Comparison of ENCODE assay signal across 8 mouse cellular contexts in the genomic region with DNA sequence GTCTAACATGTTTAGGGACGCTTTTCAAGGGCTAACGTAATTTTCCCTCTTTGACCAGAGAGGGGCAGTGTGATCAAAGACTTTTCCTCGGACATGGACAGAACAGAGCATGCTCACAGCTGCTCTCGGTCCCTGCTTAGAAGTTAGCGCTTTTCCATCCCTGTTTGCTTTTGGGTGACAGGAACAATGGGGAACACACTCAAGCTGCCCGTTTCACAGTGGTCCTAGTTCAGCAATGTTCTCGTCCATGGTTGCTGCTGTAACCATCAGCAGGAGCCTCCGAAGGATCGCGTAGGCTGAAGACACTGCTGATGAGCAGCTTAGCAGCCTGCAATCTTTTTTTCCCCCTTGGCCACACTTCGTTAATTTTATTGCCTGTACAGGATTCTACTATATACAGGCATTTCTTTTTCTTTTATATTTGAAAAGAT.
DNase-seq lines count a peak whose midpoint lies in the region; ATAC-seq and TF ChIP-seq lines count a peak whose summit lies in the region.

No protein-coding gene starts in this region.

- H3K27me3 ChIP-seq in forebrain, embryonic 13.5 days: 0 out of 2 replicates have a peak, but pooled peaks cover 3% of the 10 kb centered on the region
- H3K27me3 ChIP-seq in liver, embryonic 14.5 days (ENCODE audit: control insufficient read depth, insufficient read depth, low read length): no peaks in the 10 kb centered on the region
- 0 out of 2 replicates have a peak, but pooled peaks cover 2% of the 10 kb centered on the region for H3K27me3 ChIP-seq in neural tube, embryonic 15.5 days (replicated peaks)

- ATAC-seq in forebrain, embryonic 13.5 days: peak; percentile 96
- no peak for ATAC-seq in liver, embryonic 14.5 days (ENCODE audit: insufficient read depth)
- peak; percentile 95 for ATAC-seq in neural tube, embryonic 15.5 days (ENCODE audit: low FRiP score)

- intact Hi-C loops in heart, postnatal 14 days (cut with DNase I): loop anchor here (2.0 to 10.0 kb wide), 4 partner anchors 318 to 610 kb away; no protein-coding TSS in a partner anchor

- peak overlapping the region; percentile 68 for H3K9ac ChIP-seq in forebrain, embryonic 13.5 days
- H3K9ac ChIP-seq in liver, embryonic 14.5 days (replicated peaks): no peak overlapping the region
- H3K9ac ChIP-seq in neural tube, embryonic 15.5 days (replicated peaks): peak overlapping the region; percentile 63

- peak; percentile 6 to 18 for DNase-seq in urinary bladder, adult 18-20 months (ENCODE audit: low spot score in 2 of 2)
- no peak for DNase-seq in urinary bladder, postnatal 10 days (ENCODE audit: low spot score)
- peak; percentile 25 to 58 for DNase-seq in heart, postnatal 14 days
- peak; percentile 63 for DNase-seq in layer of hippocampus, adult 11-12 months (ENCODE audit: low spot score)
- no peak for DNase-seq in liver, embryonic 14.5 days (ENCODE audit: low read depth in 3 of 3, low spot score in 3 of 3)
- DNase-seq in thymus, postnatal 10 days (ENCODE audit: low spot score in 2 of 2): no peak

- no peaks in the 10 kb centered on the region for H3K36me3 ChIP-seq in forebrain, embryonic 13.5 days (ENCODE audit: poor library complexity, severe bottlenecking)
- no peaks in the 10 kb centered on the region for H3K36me3 ChIP-seq in liver, embryonic 14.5 days (replicated peaks; ENCODE audit: control insufficient read depth, insufficient read depth, low read depth)
- H3K36me3 ChIP-seq in neural tube, embryonic 15.5 days: no peaks in the 10 kb centered on the region

- WGBS in forebrain, embryonic 13.5 days: 5% methylated on average over 11 of the region's 11 CpGs
- WGBS in liver, embryonic 14.5 days (ENCODE audit: insufficient replicate concordance): 13% methylated on average over 11 of the region's 11 CpGs
- WGBS in neural tube, embryonic 15.5 days: 1% methylated on average over 11 of the region's 11 CpGs

- H3K4me2 ChIP-seq in forebrain, embryonic 13.5 days: peak overlapping the region; percentile 69
- H3K4me2 ChIP-seq in liver, embryonic 14.5 days (ENCODE audit: low read depth): peak overlapping the region; percentile 41
- peak overlapping the region; percentile 74 for H3K4me2 ChIP-seq in neural tube, embryonic 15.5 days

- H3K4me3 ChIP-seq in forebrain, embryonic 13.5 days: peak overlapping the region; percentile 49
- H3K4me3 ChIP-seq in liver, embryonic 14.5 days (ENCODE audit: insufficient read depth in 1 of 2, low read depth in 2 of 2, low read length in 2 of 2): peak overlapping the region in 1 of 2 experiments; percentile 37; a peak in 1 of 4 replicates
- peak overlapping the region; percentile 53 for H3K4me3 ChIP-seq in neural tube, embryonic 15.5 days (replicated peaks)

- no peaks in the 10 kb centered on the region for H3K9me3 ChIP-seq in forebrain, embryonic 13.5 days (replicated peaks)
- H3K9me3 ChIP-seq in liver, embryonic 14.5 days (ENCODE audit: control insufficient read depth, low read length): no peaks in the 10 kb centered on the region
- no peaks in the 10 kb centered on the region for H3K9me3 ChIP-seq in neural tube, embryonic 15.5 days (replicated peaks)

- H3K4me1 ChIP-seq in forebrain, embryonic 13.5 days: no peaks in the 10 kb centered on the region
- H3K4me1 ChIP-seq in liver, embryonic 14.5 days (replicated peaks; ENCODE audit: control insufficient read depth in 2 of 2, insufficient read depth in 2 of 2, low read length in 1 of 2): no peaks in the 10 kb centered on the region
- H3K4me1 ChIP-seq in neural tube, embryonic 15.5 days: no peaks in the 10 kb centered on the region

- no peak for TF ChIP-seq EP300 in liver, embryonic 14.5 days (IDR thresholded peaks at IDR 0.05; ENCODE audit: low read depth)

- no peak overlapping the region for H3K27ac ChIP-seq in forebrain, embryonic 13.5 days
- no peak overlapping the region for H3K27ac ChIP-seq in liver, embryonic 14.5 days
- peak overlapping the region; percentile 71 for H3K27ac ChIP-seq in neural tube, embryonic 15.5 days (replicated peaks)

- peak; percentile 45 for TF ChIP-seq CTCF in liver, embryonic 14.5 days (IDR thresholded peaks at IDR 0.05; ENCODE audit: low read depth)

Comparison
In these comparisons a context has a peak if more than half of its experiments do, and no peak if none do; other contexts are left out.
1. DNase-seq: peak in urinary bladder, adult 18-20 months (2 of 2), heart, postnatal 14 days (2 of 2) and layer of hippocampus, adult 11-12 months (single experiment); none in urinary bladder, postnatal 10 days (single experiment), liver, embryonic 14.5 days (0 of 3) and thymus, postnatal 10 days (0 of 2).
2. Peak in every context shown above with its lines, with median percentiles within 50 percentile points of each other: H3K4me2 ChIP-seq.